Mouse (Mus musculus): Measurements from ENCODE around the gene Efl1. TPM values are rescaled to one million over a fixed set of nuclear protein-coding genes. Genes with fewer than 3 reads are reported as not detected.

Efl1 gene
- total and polyA plus RNA-seq, 3 experiments, result 19.5 to 27.4 (median 21.0) TPM

Other genes with a start within 250 kb of the Efl1 start
- gene Saxo2, start 86 bp upstream of the Efl1 start, total RNA-seq (2012; rRNA removed), result 3.9 and 17.6 TPM in 2 replicates
- gene Saxo2, start 86 bp upstream of the Efl1 start, total RNA-seq (2014; rRNA removed), result 16.3 and 22.3 TPM in 2 replicates
- 4.1 and 6.0 TPM in 2 replicates for gene Saxo2, start 86 bp upstream of the Efl1 start, polyA plus RNA-seq (2012; ENCODE audit: insufficient read length, low read depth)
- 0.50 and 0.59 TPM in 2 replicates for gene Mex3b, start 218.7 kb downstream of the Efl1 start, total RNA-seq (2012; rRNA removed)
- 1.9 and 2.1 TPM in 2 replicates for gene Mex3b, start 218.7 kb downstream of the Efl1 start, total RNA-seq (2014; rRNA removed)
- 2.3 and 2.5 TPM in 2 replicates for gene Mex3b, start 218.7 kb downstream of the Efl1 start, polyA plus RNA-seq (2012; ENCODE audit: insufficient read length, low read depth)